Mouse (Mus musculus) natural killer cell, adult 2 months (primary cell): ENCODE results near the gene Zfp831.

Experiments
- DNase-seq, 2 experiments: peaks; one replicate each; pipeline ENCODE4 v3.0.0; 2022; ENCODE audit warnings: low spot score in 2 of 2

Gene Zfp831

GRCm38 (mm10) chr2:174731939-174732338, 88.6 kb downstream of the Zfp831 start:
- DNase-seq: no peak

GRCm38 (mm10) chr2:174735270-174735669, 91.9 kb downstream of the Zfp831 start:
- DNase-seq: no peak

GRCm38 (mm10) chr2:174747182-174747581, 103.8 kb downstream of the Zfp831 start:
- DNase-seq: no peak

GRCm38 (mm10) chr2:174748381-174748780, 105.0 kb downstream of the Zfp831 start:
- no peak for DNase-seq

GRCm38 (mm10) chr2:174753197-174753596, 109.9 kb downstream of the Zfp831 start:
- DNase-seq: no peak

GRCm38 (mm10) chr2:174754231-174754630, 110.9 kb downstream of the Zfp831 start:
- no peak for DNase-seq

GRCm38 (mm10) chr2:174759189-174759588, 115.9 kb downstream of the Zfp831 start:
- no peak for DNase-seq
